Mouse (Mus musculus): Measurements from ENCODE around the gene Zpr1.
A peak's percentile ranks its signal among the peaks of the same experiment; 100 is the strongest.

The Zpr1 gene

DNA sequence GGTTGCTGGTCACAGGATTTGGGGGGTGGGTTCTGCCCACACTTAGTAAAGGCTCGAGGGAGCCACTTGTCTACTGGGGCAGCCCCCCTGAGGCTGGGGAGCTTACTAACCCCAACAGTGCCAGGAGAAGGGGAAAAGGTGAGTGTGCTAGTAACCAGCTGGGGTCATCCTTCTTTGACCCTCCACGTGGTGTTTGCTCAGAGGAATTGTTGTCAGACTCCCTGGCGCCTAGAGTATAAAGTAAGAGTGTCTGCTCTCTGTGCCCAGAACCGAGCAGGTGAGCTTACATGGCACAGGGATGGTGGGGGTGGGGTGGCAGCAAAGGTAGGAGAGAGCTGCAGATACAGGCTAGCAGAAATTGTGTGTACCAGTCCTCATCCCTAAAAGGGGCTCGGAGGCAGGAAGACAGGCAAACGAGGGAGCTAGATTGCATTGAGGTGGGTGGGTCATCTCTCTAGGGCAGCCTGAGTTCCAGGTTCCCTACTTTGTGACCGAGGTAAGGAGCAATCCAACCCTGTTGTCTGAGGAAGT lies 4.5 kb upstream of the Zpr1 start, which contains the start of gene Apoa5:
Apoa5 (plus strand) TSS at position 291 of the 531 bp plus-strand sequence.
- no peak for DNase-seq

DNA sequence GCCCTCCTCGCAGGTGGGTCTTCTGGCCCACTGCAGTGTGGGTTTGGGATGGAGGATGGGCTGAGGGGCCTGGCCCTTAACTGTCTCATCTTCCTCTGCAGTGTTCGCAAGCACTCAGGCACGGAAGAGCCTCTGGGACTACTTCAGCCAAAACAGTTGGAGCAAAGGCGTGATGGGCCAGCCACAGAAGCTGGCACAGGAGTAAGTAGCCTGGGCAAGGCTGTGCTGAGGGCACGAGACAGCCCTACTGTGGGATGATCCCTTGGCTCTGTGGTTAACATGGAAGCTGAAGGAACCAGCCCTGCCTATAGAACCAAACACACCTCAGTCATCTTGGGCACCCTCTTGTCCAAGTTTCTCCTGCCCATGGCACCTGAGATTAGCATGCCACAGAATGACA lies 3.7 kb upstream of the Zpr1 start:
- DNase-seq: no peak

DNA sequence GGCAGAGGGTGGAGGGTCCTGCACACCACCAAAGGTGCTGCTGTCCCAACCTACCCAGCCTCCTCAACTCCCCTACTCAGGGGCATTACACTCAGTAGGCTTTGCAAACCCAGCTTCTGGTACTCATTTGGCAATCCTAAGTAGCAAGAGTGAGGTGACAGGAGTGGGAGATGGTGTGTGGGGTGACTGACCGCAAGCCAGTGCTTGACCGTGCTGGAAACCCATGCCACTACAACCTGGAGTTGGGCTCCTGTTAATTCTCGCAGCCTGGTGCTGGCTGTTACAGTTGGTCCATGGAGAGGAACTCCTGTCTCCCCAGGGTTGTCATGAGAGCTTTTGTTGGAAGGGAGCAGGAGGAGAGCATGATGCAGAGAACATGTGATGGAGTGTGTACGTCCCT lies 2.1 kb upstream of the Zpr1 start:
- DNase-seq: no peak

DNA sequence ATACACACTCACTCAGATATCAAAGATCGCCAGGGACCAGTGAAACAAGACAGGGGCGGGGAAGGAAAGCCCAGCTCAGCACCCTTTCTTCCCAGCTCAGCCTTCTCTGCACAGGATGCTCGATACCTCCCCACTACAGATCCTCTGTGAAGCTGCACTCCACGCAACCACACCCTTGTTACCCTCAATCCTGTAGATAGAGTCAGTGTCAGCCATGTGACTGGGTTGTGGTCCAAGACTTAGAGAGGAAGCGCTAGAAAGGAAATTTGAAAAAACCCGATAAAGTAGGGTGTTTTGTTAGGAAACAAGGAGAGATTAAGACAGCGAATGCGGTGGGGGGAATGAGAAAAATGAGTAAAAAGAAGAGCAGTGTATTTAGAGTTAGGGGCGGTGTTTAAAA lies 794 bp upstream of the Zpr1 start:
- no peak for DNase-seq

DNA sequence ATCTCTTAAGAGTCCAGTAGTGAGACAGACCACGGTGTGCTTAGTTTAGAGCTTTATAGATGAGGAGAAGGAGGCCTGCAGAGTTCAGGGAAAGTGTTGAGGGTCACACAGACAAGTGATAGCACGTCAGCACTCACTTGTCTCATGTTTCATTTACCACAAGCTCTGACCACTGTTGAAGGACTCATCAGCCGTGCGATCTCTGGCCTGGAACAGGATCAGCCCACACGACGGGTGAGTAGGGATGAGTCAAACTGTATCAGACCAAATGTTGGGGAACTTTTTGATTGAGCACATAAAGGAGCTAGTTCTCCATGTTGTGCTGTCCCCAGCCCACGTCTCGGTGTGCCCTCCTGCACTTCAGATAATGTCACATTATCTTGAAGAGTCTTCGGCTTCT lies 1.6 kb downstream of the Zpr1 start:
- no peak for DNase-seq

DNA sequence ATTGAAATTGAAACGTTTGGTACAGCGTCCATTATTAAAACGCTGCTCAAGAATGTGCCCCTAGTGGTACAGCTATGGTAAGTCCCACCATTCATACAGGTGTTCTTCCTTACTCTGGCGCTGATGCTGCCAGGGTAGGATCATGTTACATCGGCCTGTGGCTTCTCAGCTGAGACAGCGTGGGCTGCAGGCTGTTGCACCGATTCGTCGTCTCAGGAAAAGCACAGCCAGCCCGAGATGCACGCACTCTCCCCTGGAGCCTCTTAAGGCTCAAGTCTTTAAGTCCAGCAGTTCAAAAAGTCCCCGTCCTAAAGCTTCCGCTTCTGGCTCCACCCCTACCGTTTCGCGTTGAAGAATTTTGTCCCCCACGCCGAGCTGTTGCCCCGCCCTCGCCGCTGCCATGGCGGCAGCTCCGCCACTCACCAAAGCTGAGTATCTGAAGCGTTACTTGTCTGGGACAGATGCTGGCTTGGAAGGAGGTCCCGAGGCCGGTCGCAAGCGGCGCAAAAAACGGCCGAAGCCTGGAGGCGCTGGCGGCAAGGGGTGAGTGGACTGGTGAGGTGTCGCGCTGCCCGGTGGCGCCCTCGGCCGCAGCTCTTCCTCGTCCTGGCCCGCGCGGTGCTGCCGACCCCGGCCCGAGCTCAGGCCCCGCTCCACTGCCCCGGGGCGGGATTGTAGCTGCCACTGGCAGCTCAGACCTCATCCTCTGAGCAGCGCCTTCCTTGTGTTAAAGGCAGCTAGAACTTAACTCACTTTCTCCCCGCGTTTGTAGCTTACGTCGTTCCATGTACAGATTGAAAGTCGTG lies 10.0 kb downstream of the Zpr1 start, which contains the start of gene Bud13:
Bud13 (plus strand) TSS at position 378 of the 806 bp plus-strand sequence.
- DNase-seq: peak; percentile 88

DNA sequence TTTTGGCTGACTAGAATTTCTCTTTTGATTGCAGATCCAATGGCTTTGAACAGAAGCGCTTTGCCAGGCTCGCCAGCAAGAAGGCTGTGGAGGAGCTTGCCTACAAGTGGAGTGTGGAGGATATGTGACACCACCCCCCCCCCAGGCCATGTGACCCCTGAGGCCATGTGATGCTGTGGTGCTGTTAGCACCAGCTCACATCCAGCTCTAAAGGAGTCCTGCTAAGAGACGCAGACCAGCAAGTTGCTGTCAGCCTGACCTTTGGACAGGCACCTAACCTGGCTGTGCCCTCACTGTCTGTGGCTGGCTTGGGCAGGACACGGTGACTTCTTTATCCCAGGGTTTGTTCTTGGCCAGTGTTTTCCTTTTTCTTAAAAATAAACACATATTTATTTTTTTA lies 25.5 kb downstream of the Zpr1 start:
- no peak for DNase-seq

DNA sequence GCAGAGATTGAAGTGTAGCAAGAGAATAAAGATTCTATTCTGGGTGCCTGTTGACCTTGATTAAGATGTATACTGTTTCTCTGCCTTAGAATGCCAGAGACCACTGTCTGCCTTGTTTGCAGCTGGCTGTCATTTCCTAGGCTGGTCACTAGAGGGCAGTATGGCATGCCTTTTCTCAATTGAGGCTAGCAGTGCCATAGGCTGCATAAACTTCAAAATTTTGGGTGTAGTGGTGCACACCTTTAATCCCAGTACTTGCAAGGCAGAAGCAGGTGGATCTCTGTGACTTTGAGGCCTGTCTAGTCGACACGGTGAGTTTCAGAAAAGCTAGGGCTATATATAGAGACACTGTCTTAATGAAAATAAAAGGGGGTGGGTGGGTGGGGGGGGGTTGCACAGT lies 29.3 kb downstream of the Zpr1 start:
- DNase-seq: no peak

DNA sequence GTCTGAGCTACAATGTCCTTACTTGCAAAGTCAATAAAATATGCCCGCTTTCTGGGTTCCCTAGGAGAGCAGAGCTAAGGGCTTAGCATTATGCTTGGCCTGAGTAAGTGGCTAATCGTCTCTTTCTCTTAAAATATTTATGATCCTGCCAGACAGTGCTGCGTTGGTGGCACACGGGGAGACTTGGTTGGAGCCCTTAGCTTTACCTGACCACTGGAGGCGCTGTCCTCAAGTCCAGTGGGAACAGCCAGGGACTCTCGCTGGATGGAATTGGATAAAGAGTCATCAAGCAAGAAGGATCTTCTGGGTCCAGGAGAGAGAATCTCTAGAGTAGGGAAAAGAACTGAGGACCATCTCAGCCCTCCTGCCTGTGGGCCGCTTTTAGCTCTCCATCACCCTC lies 36.3 kb downstream of the Zpr1 start:
- no peak for DNase-seq

DNA sequence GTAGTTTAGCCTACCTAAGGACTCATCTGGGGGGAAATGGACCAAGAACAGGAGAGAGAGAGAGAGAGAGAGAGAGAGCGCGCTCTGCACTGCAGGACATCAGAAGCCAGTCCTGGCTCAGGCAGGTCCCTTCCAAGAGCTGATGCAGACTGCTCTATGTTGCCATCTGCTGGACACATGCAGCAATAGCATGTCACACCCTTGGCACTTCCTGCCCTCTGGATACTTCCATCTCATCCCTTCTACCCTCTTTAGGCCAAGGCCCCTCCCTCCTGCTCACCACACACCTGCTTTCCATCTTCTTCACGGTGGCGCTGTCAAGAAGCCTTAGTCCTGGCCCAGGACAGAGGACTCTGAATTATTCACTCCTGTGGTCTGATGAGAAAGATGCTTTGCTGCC lies 41.6 kb downstream of the Zpr1 start:
- peak; percentile 82 for DNase-seq

DNA sequence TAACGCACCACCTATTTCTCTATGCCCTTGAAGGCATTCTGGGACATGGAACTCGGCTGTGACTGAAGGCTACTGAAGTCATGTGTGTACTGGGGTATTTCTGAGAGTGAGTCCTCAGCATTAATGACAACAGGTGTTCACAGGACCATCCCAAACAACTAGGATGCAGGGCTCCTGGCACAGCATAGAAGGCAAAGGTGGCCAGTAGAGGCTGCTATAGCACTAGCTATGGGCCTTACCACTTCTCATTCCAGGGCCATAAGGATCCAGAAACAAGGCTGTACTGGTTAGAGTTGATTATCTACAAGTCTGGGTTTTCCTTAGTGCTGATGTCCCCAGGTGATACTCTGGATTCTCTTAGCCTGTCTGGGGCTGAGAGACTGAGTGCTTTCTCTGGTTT lies 42.1 kb downstream of the Zpr1 start:
- no peak for DNase-seq

DNA sequence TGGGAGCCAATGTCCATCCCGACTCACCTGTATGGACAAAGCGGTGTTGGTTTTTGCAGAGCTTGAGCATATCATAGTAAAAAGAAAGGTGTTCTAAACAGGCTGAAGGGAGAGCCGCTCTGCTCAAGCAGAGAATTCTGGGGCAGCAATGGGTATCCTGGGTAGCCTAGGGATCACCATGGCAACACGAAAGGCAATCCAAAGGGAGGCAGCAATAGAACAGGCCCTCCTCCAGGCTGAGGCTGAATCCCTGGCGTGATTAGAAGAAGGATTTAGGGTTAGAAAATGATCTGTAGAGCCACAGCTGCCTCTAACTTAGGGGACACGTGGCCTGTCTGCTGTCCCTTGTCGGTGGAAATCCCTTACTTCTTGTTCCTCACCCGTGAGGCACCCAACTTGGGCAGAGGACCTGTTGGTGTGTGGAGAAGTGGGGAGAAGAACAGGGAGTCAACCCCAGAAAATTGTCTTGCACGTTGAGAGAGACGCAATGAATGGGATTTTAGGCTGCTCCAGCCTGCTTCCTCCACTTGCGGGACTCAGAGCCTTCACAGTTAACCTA lies 43.0 kb downstream of the Zpr1 start:
- DNase-seq: no peak

DNA sequence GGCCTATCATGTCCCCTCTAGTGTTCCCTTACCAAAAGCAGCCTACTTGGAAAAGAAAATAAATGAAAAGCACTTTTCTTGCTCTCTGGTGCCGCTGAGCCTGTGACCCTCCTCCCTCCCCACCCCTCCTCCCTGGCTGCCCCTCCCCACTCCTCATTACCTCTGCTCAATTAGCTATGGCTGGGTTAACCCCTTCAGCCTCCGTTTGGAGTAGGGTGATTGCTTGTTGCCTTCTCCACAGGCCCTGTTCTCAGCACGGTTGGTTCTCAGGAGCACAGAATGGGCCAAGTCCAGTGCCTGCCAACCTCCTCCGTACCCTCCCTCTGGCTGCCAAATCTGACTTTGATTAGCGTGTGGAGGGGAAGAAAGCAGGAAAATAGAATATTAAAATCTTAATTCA lies 43.5 kb downstream of the Zpr1 start:
- no peak for DNase-seq

DNA sequence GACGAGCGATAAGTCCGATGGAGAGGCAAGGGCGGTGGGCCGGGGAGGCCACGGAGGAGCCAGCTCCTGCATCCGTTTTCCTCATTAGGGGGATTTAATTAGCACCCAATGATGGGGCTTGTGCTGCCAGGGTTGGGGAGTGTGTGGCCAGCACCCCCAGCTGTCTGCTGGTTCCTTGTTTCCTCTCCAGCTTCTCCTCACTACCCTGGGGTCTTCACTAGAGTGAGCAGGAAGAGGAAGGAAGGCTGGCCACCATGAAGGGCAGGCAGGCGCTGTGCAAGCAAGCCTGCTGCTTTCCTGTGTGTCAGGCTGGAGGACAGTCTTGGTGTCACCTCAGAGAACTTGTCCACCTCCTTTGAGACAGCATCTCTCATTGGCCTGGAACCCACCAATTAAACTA lies 44.0 kb downstream of the Zpr1 start:
- DNase-seq: no peak

DNA sequence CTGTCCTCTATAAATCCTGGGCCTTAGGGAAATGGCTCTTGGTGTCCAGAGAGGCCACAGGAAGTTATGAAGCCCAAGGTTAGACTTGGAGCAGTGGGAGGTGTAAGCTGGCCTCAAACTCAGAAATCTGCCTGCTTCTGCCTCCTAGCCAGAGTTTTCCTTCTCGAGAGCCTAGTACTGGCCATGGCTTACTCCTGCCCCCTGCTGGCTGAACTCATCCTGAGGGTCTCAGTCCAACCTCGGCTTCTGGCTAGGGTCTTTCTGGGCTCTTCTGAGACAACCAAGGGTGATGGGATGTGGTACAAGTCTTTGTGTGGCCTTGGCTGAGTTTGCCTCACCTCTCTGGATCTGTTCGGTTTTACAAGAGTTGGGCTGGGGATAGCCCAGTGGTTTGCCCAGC lies 45.1 kb downstream of the Zpr1 start:
- DNase-seq: no peak

DNA sequence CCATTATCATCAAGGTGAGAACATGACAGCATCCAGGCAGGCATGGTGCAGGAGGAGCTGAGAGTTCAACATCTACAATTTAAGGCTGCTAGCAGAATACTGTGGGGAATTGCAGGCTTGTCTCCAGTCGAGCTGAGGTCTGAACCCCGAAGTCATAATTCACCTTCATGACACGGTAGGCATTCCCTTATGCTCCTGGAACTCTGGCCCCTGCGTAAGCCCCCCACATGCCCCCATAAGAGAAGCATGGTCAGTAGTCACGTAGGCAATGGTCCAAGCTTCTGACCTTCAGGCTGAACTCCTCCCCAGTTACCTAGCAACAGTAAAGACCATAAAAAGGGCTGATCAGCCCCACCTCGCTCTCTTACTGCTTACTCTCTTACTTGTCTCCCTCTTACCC lies 47.0 kb downstream of the Zpr1 start, which contains the start of gene 4931429L15Rik:
4931429L15Rik (minus strand) TSS at position 101 of the 400 bp plus-strand sequence.
- peak; percentile 3 for DNase-seq

DNA sequence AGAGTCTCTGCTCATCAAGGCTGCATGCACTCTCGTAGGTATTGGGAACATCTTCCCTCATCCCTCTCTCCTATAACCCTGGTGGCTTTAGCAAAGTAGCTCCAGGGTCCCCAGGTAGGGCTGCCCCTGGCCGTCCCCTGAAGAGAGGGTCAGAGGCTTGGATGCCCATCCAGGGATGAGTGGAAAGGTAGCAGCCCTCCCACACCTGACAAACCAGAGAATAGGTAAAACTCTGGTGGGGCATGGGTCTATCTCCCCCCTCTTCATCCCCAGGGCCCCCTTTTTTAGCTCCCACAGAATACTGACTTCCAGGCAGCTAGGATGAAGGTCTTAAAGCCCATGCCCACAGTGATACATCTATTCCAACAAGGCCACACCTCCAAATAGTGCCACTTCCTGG lies 47.6 kb downstream of the Zpr1 start:
- DNase-seq: peak; percentile 0

DNA sequence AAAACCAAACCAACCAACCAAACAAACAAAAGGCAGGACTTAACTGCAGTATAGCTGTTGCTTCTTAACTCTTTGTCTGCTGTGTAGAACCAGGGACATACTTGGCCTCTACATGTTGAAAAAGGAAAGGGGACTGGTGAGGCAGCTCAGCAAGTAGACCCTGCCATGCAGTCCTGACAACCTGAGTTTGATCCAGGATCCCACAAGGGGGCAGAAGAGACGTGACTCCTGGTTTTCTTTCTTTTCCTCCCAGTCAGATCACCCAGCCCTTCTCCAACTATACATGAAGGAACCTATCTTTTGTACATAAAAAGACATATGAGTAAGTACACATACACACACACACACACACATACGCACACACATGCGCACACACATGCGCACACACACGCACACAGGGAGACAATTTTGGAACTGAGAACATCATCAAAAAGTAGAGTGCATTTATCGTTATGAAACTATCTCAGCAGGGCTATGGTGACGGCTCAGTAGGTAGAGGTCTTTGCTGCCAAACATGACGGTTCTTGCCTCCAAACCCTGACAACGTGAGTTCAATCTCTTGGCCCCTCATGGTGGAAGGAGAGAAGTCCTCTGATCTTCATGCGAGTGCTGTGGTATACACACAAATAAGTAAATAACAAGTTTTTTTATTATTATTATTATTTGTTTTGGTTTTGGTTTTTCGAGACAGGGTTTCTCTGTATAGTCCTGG lies 54.0 kb downstream of the Zpr1 start:
- peak; percentile 24 for DNase-seq

DNA sequence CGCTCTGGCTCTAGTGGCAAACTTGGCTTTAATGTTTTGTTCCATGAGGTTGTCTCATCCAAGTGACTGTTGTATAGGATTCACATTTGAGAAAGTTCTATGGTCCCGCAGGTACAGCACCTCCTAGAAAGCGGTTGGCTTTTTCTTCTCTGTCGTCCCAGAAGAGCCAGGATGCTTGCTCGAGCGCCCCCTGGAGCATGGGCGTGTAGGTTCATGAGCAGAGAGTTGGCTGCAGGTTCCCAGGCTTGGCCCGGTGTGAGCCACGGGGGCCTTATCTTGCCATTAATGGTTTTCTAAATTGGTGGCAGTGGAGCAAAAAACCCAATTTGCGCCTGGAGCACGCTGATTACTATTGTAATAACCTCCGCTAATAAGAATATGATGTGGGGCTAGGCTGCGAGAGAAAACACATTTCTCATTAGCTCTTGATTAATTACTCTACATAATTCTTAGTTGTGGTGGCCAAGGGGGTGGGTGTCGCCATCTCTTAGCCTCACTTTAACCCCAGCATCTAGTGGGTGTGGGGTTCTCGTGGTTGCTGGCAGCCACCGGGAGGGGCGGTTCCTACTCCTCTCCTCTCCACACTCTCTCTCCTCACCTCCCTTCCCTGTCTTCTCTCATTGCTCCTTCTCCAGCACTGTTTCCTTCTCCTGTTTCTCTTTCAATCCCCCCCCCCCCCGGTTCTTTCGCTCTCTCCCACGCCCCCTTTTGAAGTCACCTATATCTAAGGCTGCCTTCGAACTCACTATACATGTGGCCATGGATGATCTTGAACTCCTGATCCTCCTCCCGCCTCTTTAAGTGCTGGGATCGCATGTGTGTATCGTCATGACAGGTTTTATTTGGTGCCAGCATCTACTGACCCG lies 55.1 kb downstream of the Zpr1 start:
- DNase-seq: peak; percentile 48

DNA sequence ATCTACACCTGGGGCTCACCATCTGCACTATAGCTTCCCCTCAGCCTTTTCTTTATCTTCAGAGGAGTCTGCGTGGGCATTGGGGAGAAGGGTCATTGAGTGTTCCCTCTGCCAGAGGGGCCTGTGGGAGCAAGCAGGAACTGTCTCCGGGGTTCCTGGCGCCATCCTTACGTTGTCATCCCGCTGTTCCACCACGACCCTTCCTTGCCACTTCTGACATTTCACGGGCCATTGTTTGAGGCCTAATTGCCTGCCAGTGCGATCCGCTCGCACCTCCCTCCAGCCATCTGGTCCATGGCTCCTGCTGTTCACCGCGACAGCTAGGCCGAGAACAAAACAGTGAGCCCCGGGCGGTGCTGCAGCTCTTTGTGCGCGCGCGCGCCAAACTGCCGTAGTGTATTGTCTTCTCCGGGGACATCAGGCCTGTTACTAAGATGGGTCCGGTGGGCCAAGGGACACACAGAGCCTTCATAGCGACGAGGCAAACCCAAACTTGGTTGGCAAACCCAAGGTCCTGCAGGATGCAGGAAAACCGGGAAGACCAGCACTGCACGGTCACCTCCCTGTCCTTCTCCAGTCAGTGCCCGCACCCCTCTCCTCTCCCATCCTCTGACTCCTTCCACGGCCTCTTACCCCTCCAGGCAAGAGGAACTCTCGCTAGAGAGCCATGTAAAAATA lies 55.8 kb downstream of the Zpr1 start:
- peak; percentile 93 for DNase-seq

DNA sequence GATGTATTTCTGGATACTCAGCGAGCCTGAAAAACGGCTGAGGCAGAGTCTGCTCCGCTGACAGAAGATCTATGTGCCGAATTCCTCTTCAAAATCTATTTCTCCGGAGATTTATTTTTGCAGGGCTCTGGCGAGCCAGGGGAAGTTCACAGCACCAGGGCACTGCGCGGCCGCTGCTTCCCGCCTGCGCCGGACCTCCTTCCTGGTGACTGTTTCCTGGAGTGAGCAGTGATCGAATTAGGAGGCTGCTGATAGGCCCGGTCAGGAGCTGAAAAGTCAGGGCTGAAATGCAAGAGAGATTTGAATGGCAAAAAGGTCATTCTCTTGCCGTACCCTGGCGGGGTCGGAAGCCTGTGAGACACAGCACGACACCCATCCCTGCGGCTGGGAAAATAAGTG lies 56.4 kb downstream of the Zpr1 start:
- peak; percentile 50 for DNase-seq

Data from cerebellum, adult 9-11 months (tissue).